Mouse (Mus musculus) E14TG2a.4 (cell line): ENCODE results near the gene Cox10.

Experiments
- CTCF ChIP-seq: conservative IDR thresholded peaks from 2 replicates; pipeline ENCODE4 v1.5.1; 2014; ENCODE audit warnings: low read length
- NANOG ChIP-seq: IDR thresholded peaks from 2 replicates; pipeline ENCODE4 v1.6.1; 2014; ENCODE audit warnings: borderline replicate concordance, low read length, mixed read lengths

DNA sequence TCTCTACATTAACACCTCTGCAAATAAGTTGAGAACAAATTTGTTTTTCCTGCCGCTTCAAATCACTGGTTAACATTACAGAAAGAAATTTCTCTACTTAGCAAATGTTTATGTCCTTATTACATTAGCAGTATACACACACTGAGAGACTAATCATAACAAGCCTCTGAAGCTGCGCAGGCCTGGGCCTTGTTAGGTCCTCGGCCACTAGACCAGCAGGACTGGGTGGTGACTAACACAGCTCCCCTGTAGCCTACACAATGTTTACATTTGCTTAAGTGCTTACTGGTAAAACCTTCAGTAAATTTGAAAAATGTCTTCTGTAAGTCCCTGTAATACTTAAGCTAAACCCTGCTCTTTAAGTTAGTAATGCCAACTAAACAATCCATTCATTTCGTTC is 92.6 kb downstream of the Cox10 start:
- TF ChIP-seq CTCF, result no peak
- no peak for TF ChIP-seq NANOG
